Mouse (Mus musculus): Measurements from ENCODE around the gene Srgn.

- TF ChIP-seq POLR2A (IDR thresholded peaks at IDR 0.05; ENCODE audit: extremely low read depth, insufficient read depth, low read length), result no peak
- TF ChIP-seq CTCF (IDR thresholded peaks at IDR 0.05; ENCODE audit: low read depth, low read length), result no peak
Measured at GRCm38 (mm10) chr10:62521763-62522162, 5.5 kb downstream of the Srgn start.
